Mouse (Mus musculus) olfactory bulb, adult 2 months (tissue): ENCODE results near the gene Gemin2.

ENCODE experiments used
- CTCF ChIP-seq: fragments of 200-500 bp; IDR thresholded peaks from 2 replicates; pipeline ENCODE4 v1.5.1; 2012; ENCODE audit warnings: low read depth, mild to moderate bottlenecking, low read length, moderate library complexity; ENCODE audit not compliant: insufficient read depth
- POLR2A ChIP-seq: fragments of 200-500 bp; IDR thresholded peaks from 2 replicates; pipeline ENCODE4 v1.6.1; 2012; ENCODE audit warnings: mild to moderate bottlenecking, low read depth, low read length, moderate library complexity; ENCODE audit not compliant: insufficient read depth

DNA sequence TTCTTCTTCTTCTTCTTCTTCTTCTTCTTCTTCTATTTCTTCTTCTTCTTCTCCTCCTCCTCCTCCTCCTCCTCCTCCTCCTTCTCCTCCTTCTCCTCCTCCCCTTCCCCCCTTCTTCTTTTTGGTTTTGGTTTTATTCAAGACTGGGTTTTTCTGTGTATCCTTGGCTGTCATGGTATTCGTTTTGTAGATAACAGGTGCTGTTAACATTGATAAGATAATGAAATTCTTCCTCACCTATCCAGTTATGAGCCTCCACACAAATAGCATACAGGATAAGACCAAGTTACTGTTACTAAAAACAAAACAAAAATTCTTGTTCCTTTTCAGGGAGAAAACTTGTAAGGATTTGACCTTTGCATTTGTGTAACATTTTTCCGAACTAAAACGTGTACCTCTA lies 52.6 kb downstream of the Gemin2 start:
- no peak for TF ChIP-seq CTCF
- TF ChIP-seq POLR2A = no peak
